Mouse (Mus musculus) c-Kit-positive CD71-positive TER-119-negative erythroid progenitor cells, embryonic 14.5 days (primary cell): ENCODE measurements around the gene Usp10.

Experiments used
- DNase-seq: peaks from one replicate; pipeline ENCODE4 v3.0.0-alpha.2; 2013; ENCODE audit warnings: low read depth

Gene Usp10

GRCm38 (mm10) chr8:119960531-119961104 is 50.5 kb downstream of the Usp10 start:
- no peak for DNase-seq

GRCm38 (mm10) chr8:119964859-119965258 is 54.7 kb downstream of the Usp10 start:
- no peak for DNase-seq

- no peak for DNase-seq
Observed at GRCm38 (mm10) chr8:119967435-119967834, 57.3 kb downstream of the Usp10 start.

GRCm38 (mm10) chr8:119970169-119970568 is 60.0 kb downstream of the Usp10 start:
- DNase-seq = no peak

- no peak for DNase-seq
Observed at GRCm38 (mm10) chr8:119972558-119972957, 62.4 kb downstream of the Usp10 start.

- DNase-seq = no peak
Observed at GRCm38 (mm10) chr8:119978770-119979381, 68.7 kb downstream of the Usp10 start.

GRCm38 (mm10) chr8:119981253-119981652 is 71.1 kb downstream of the Usp10 start:
- DNase-seq = no peak

- no peak for DNase-seq
Observed at GRCm38 (mm10) chr8:119984085-119984484, 73.9 kb downstream of the Usp10 start.

GRCm38 (mm10) chr8:119986174-119986573 is 76.0 kb downstream of the Usp10 start:
- DNase-seq = no peak

- no peak for DNase-seq
Observed at GRCm38 (mm10) chr8:119988087-119988486, 77.9 kb downstream of the Usp10 start.

- DNase-seq = peak; percentile 38
Observed at GRCm38 (mm10) chr8:119992249-119992648, 82.1 kb downstream of the Usp10 start, which contains the start of gene Crispld2. Gene Crispld2, plus strand, starts transcription at chr8:119992438.

GRCm38 (mm10) chr8:119994114-119994513 is 84.0 kb downstream of the Usp10 start:
- DNase-seq = no peak

GRCm38 (mm10) chr8:119994556-119994955 is 84.4 kb downstream of the Usp10 start:
- no peak for DNase-seq

- DNase-seq = no peak
Observed at GRCm38 (mm10) chr8:119997266-119997665, 87.1 kb downstream of the Usp10 start.

GRCm38 (mm10) chr8:120000461-120000860 is 90.3 kb downstream of the Usp10 start:
- no peak for DNase-seq

GRCm38 (mm10) chr8:120001712-120002111 is 91.6 kb downstream of the Usp10 start:
- DNase-seq = no peak

- DNase-seq = no peak
Observed at GRCm38 (mm10) chr8:120002348-120002747, 92.2 kb downstream of the Usp10 start.

GRCm38 (mm10) chr8:120004154-120004702 is 94.1 kb downstream of the Usp10 start:
- DNase-seq = no peak

- no peak for DNase-seq
Observed at GRCm38 (mm10) chr8:120004705-120005381, 94.7 kb downstream of the Usp10 start.

GRCm38 (mm10) chr8:120006645-120007160 is 96.5 kb downstream of the Usp10 start:
- no peak for DNase-seq
